In the genomic region with DNA sequence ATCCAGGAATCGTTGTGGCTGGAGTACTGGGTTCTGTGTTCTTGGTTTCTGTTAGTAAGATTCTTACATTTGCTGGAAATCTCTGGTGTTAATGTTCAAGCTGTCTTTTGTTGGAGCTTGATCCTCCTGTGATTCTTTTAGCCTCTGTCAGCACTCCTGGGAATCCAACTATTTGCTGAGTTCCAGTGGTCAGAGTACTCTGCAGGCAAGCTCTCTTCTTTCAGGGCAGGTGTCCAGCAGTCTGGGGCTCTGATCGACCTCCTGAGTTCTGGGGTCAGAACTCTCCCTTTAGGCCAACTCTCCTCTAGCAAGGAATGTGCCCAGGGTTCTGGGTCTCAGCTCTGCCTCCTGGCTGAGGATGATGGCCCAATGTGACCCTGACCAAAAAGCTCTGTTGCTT, we compare ENCODE assay signal across 20 mouse cellular contexts.
"Had no signal": no experiment of that assay in that cellular context is flagged by ENCODE, and none has a peak within 500 bp of the region (broad histone marks: within the 10 kb centered on the region; RNA-seq: fewer than 3 reads in every experiment).

No protein-coding gene starts in this region.

- H3K4me2 ChIP-seq: intestine, embryonic 15.5 days; limb, embryonic 12.5 days; limb, embryonic 15.5 days; liver, embryonic 11.5 days; lung, embryonic 14.5 days; midbrain, embryonic 12.5 days; midbrain, embryonic 15.5 days; neural tube, embryonic 12.5 days; neural tube, embryonic 15.5 days had no signal

- ATAC-seq: intestine, embryonic 15.5 days; liver, postnatal 0 days; lung, postnatal 0 days; midbrain, embryonic 15.5 days had no signal

- H3K4me1 ChIP-seq: intestine, embryonic 15.5 days; limb, embryonic 12.5 days; limb, embryonic 15.5 days; midbrain, embryonic 12.5 days; midbrain, embryonic 15.5 days; neural tube, embryonic 12.5 days; neural tube, embryonic 15.5 days had no signal

- H3K4me3 ChIP-seq: intestine, embryonic 15.5 days; limb, embryonic 12.5 days; limb, embryonic 15.5 days; midbrain, embryonic 12.5 days; midbrain, embryonic 15.5 days; neural tube, embryonic 12.5 days; neural tube, embryonic 15.5 days had no signal

- H3K9ac ChIP-seq: intestine, embryonic 15.5 days; limb, embryonic 12.5 days; limb, embryonic 15.5 days; liver, embryonic 14.5 days; liver, postnatal 0 days; lung, embryonic 14.5 days; midbrain, embryonic 12.5 days; midbrain, embryonic 15.5 days; neural tube, embryonic 12.5 days; neural tube, embryonic 15.5 days had no signal

- H3K27ac ChIP-seq: intestine, embryonic 15.5 days; kidney, postnatal 0 days; limb, embryonic 12.5 days; limb, embryonic 15.5 days; liver, embryonic 14.5 days; macrophage; midbrain, embryonic 12.5 days; midbrain, embryonic 15.5 days; neural tube, embryonic 12.5 days; neural tube, embryonic 15.5 days; stomach, postnatal 0 days had no signal

- H3K36me3 ChIP-seq: intestine, embryonic 15.5 days; limb, embryonic 12.5 days; limb, embryonic 15.5 days; midbrain, embryonic 12.5 days; midbrain, embryonic 15.5 days; neural tube, embryonic 12.5 days; neural tube, embryonic 15.5 days had no signal

- H3K27me3 ChIP-seq: intestine, embryonic 15.5 days; limb, embryonic 12.5 days; limb, embryonic 15.5 days; midbrain, embryonic 12.5 days; midbrain, embryonic 15.5 days; neural tube, embryonic 12.5 days; neural tube, embryonic 15.5 days had no signal

- DNase-seq: left cerebral cortex, postnatal 4 days; liver, postnatal 0 days; lung, embryonic 14.5 days; right cerebral cortex, adult 18-20 months; right cerebral cortex, postnatal 14 days; right cerebral cortex, postnatal 4 days; thymus, postnatal 25 days had no signal

- H3K9me3 ChIP-seq: intestine, embryonic 15.5 days; limb, embryonic 12.5 days; limb, embryonic 15.5 days; midbrain, embryonic 12.5 days; midbrain, embryonic 15.5 days; neural tube, embryonic 12.5 days; neural tube, embryonic 15.5 days had no signal
